Comparison of ENCODE assay signal across 28 mouse cellular contexts in genomic region chr3:89948021-89948420, GRCm38 (mm10). TPM values are rescaled to one million over a fixed set of nuclear protein-coding genes. Genes with fewer than 3 reads are reported as not detected.
A peak's percentile ranks its signal among the peaks of the same experiment; 100 is the strongest.
DNase-seq lines count a peak whose midpoint lies in the region; ATAC-seq and TF ChIP-seq lines count a peak whose summit lies in the region.
"Had no signal": no experiment of that assay in that cellular context is flagged by ENCODE, and none has a peak within 500 bp of the region (broad histone marks: within the 10 kb centered on the region; RNA-seq: fewer than 3 reads in every experiment).

No protein-coding gene starts in this region.

- no peak overlapping the region for H3K27ac ChIP-seq in intestine, postnatal 0 days (ENCODE audit: low read depth, low read length)
- no peak overlapping the region for H3K27ac ChIP-seq in intestine, embryonic 16.5 days (ENCODE audit: low read length)
- no peak overlapping the region for H3K27ac ChIP-seq in liver, embryonic 14.5 days
- H3K27ac ChIP-seq in liver, embryonic 12.5 days: no peak overlapping the region
- H3K27ac ChIP-seq: forebrain, embryonic 13.5 days; heart, embryonic 10.5 days; hindbrain, embryonic 12.5 days; limb, embryonic 13.5 days; liver, embryonic 13.5 days; lung, embryonic 15.5 days; midbrain, embryonic 13.5 days had no signal

- TF ChIP-seq CTCF in intestine, postnatal 0 days (IDR thresholded peaks at IDR 0.05; ENCODE audit: low read depth): peak; percentile 32
- TF ChIP-seq CTCF in liver, embryonic 14.5 days (IDR thresholded peaks at IDR 0.05; ENCODE audit: low read depth): 0 out of 2 replicates have a peak, but pooled peaks have one; percentile 10
- TF ChIP-seq CTCF in E14TG2a.4 (conservative IDR thresholded peaks at IDR 0.05; ENCODE audit: low read length): peak; percentile 24; the same call in 1 of the 2 replicates

- no peaks in the 10 kb centered on the region for H3K27me3 ChIP-seq in intestine, postnatal 0 days (replicated peaks; ENCODE audit: control insufficient read depth, insufficient read depth, low read length)
- H3K27me3 ChIP-seq in intestine, embryonic 16.5 days (replicated peaks; ENCODE audit: control insufficient read depth, insufficient read depth, low read length): no peaks in the 10 kb centered on the region
- no peaks in the 10 kb centered on the region for H3K27me3 ChIP-seq in liver, embryonic 14.5 days (ENCODE audit: control insufficient read depth, insufficient read depth, low read length)
- no peaks in the 10 kb centered on the region for H3K27me3 ChIP-seq in liver, embryonic 12.5 days (replicated peaks)
- no peaks in the 10 kb centered on the region for H3K27me3 ChIP-seq in E14TG2a.4 (ENCODE audit: insufficient read depth, low read length)
- H3K27me3 ChIP-seq: forebrain, embryonic 13.5 days; hindbrain, embryonic 12.5 days; limb, embryonic 13.5 days; liver, embryonic 13.5 days; lung, embryonic 15.5 days; megakaryocyte, embryonic 14.5 days; midbrain, embryonic 13.5 days; Patski had no signal

- no peak overlapping the region for H3K9ac ChIP-seq in intestine, postnatal 0 days (ENCODE audit: low read depth, low read length)
- H3K9ac ChIP-seq in intestine, embryonic 16.5 days (ENCODE audit: low read depth, low read length): no peak overlapping the region
- no peak overlapping the region for H3K9ac ChIP-seq in liver, embryonic 14.5 days (replicated peaks)
- no peak overlapping the region for H3K9ac ChIP-seq in liver, embryonic 12.5 days
- H3K9ac ChIP-seq: forebrain, embryonic 13.5 days; hindbrain, embryonic 12.5 days; limb, embryonic 13.5 days; liver, embryonic 13.5 days; lung, embryonic 15.5 days; midbrain, embryonic 13.5 days had no signal

- WGBS in intestine, postnatal 0 days: 94% methylated on average over 11 of the region's 11 CpGs
- WGBS in intestine, embryonic 16.5 days: 89% methylated on average over 11 of the region's 11 CpGs
- 78% methylated on average over 11 of the region's 11 CpGs for WGBS in liver, embryonic 14.5 days (ENCODE audit: insufficient replicate concordance)
- WGBS in liver, embryonic 12.5 days (ENCODE audit: insufficient replicate concordance): 85% methylated on average over 11 of the region's 11 CpGs

- H3K36me3 ChIP-seq in intestine, postnatal 0 days (ENCODE audit: control insufficient read depth, insufficient read depth): peaks cover 59% of the 10 kb centered on the region
- H3K36me3 ChIP-seq in intestine, embryonic 16.5 days (ENCODE audit: control insufficient read depth, insufficient read depth, low read length): peaks cover 2% of the 10 kb centered on the region; the same call in 1 of the 2 replicates
- H3K36me3 ChIP-seq in liver, embryonic 14.5 days (replicated peaks; ENCODE audit: control insufficient read depth, insufficient read depth, low read depth): no peaks in the 10 kb centered on the region
- peaks cover 82% of the 10 kb centered on the region for H3K36me3 ChIP-seq in liver, embryonic 12.5 days
- peaks cover 98% of the 10 kb centered on the region for H3K36me3 ChIP-seq in E14TG2a.4 (ENCODE audit: insufficient read depth, low read length)
- H3K36me3 ChIP-seq: G1E had no signal

- H3K4me3 ChIP-seq in intestine, postnatal 0 days (ENCODE audit: low read depth, low read length): no peak overlapping the region
- no peak overlapping the region for H3K4me3 ChIP-seq in intestine, embryonic 16.5 days (ENCODE audit: low read length)
- H3K4me3 ChIP-seq in liver, embryonic 14.5 days (ENCODE audit: insufficient read depth in 1 of 2, low read depth in 2 of 2, low read length in 2 of 2): no peak overlapping the region
- H3K4me3 ChIP-seq in liver, embryonic 12.5 days: no peak overlapping the region
- H3K4me3 ChIP-seq in E14TG2a.4 (replicated peaks; ENCODE audit: low read length): no peak overlapping the region
- H3K4me3 ChIP-seq: forebrain, embryonic 13.5 days; heart, embryonic 10.5 days; hindbrain, embryonic 12.5 days; limb, embryonic 13.5 days; liver, embryonic 13.5 days; lung, embryonic 15.5 days; megakaryocyte, embryonic 14.5 days; midbrain, embryonic 13.5 days had no signal

- H3K4me2 ChIP-seq in intestine, postnatal 0 days (replicated peaks; ENCODE audit: low read depth): no peak overlapping the region
- no peak overlapping the region for H3K4me2 ChIP-seq in intestine, embryonic 16.5 days (ENCODE audit: low read depth, low read length)
- no peak overlapping the region for H3K4me2 ChIP-seq in liver, embryonic 14.5 days (ENCODE audit: low read depth)
- no peak overlapping the region for H3K4me2 ChIP-seq in liver, embryonic 12.5 days
- H3K4me2 ChIP-seq: forebrain, embryonic 13.5 days; hindbrain, embryonic 12.5 days; limb, embryonic 13.5 days; liver, embryonic 13.5 days; lung, embryonic 15.5 days; midbrain, embryonic 13.5 days had no signal

- no peak for DNase-seq in liver, embryonic 14.5 days (ENCODE audit: low read depth in 3 of 3, low spot score in 3 of 3)
- DNase-seq in R1 (ENCODE audit: low read depth, low spot score): peak; percentile 64
- no peak for DNase-seq in c-Kit-positive CD71-positive TER-119-positive erythroid progenitor cells, embryonic 14.5 days (ENCODE audit: low spot score)
- no peak for DNase-seq in cerebellum, adult 8-10 months
- DNase-seq: adrenal gland, adult 2 months; gastrocnemius, postnatal 25 days; heart, adult 11 months; heart, postnatal 36 days; kidney, adult 8-10 months; kidney, postnatal 14 days; liver, embryonic 13.5 days; lung, postnatal 4 days; thymus, adult 18-20 months; thymus, postnatal 25 days had no signal

- no peaks in the 10 kb centered on the region for H3K9me3 ChIP-seq in intestine, postnatal 0 days (ENCODE audit: control insufficient read depth)
- H3K9me3 ChIP-seq in intestine, embryonic 16.5 days (ENCODE audit: control insufficient read depth, low read length): no peaks in the 10 kb centered on the region
- no peaks in the 10 kb centered on the region for H3K9me3 ChIP-seq in liver, embryonic 14.5 days (ENCODE audit: control insufficient read depth, low read length)
- no peaks in the 10 kb centered on the region for H3K9me3 ChIP-seq in liver, embryonic 12.5 days (replicated peaks)
- H3K9me3 ChIP-seq in E14TG2a.4 (ENCODE audit: low read length): peaks cover 9% of the 10 kb centered on the region
- H3K9me3 ChIP-seq: forebrain, embryonic 13.5 days; G1E; heart, embryonic 10.5 days; hindbrain, embryonic 12.5 days; limb, embryonic 13.5 days; liver, embryonic 13.5 days; lung, embryonic 15.5 days; megakaryocyte, embryonic 14.5 days; midbrain, embryonic 13.5 days had no signal

- H3K4me1 ChIP-seq in intestine, postnatal 0 days (replicated peaks; ENCODE audit: control insufficient read depth, insufficient read depth, low read length): no peaks in the 10 kb centered on the region
- no peaks in the 10 kb centered on the region for H3K4me1 ChIP-seq in intestine, embryonic 16.5 days (ENCODE audit: control insufficient read depth, insufficient read depth, low read length)
- H3K4me1 ChIP-seq in liver, embryonic 14.5 days (replicated peaks; ENCODE audit: control insufficient read depth in 2 of 2, insufficient read depth in 2 of 2, low read length in 1 of 2): no peaks in the 10 kb centered on the region
- H3K4me1 ChIP-seq in liver, embryonic 12.5 days: no peaks in the 10 kb centered on the region
- peaks cover 37% of the 10 kb centered on the region for H3K4me1 ChIP-seq in E14TG2a.4 (replicated peaks; ENCODE audit: low read depth, low read length)
- H3K4me1 ChIP-seq: forebrain, embryonic 13.5 days; heart, embryonic 10.5 days; hindbrain, embryonic 12.5 days; limb, embryonic 13.5 days; liver, embryonic 13.5 days; lung, embryonic 15.5 days; midbrain, embryonic 13.5 days had no signal

- no peak for TF ChIP-seq EP300 in liver, embryonic 14.5 days (IDR thresholded peaks at IDR 0.05; ENCODE audit: low read depth)

- ATAC-seq in intestine, postnatal 0 days: no peak
- no peak for ATAC-seq in intestine, embryonic 16.5 days
- ATAC-seq in liver, embryonic 14.5 days (ENCODE audit: insufficient read depth): no peak
- no peak for ATAC-seq in liver, embryonic 12.5 days
- ATAC-seq: activated CD4-positive, CD25-positive, alpha-beta regulatory T cell, adult 4 months; forebrain, embryonic 13.5 days; midbrain, embryonic 13.5 days; Patski had no signal

RNA-seq across cellular contexts. Expression of gene Atp8b2, which starts 15.3 kb away (rescaled TPM):
- 2.4 TPM in 2 replicates for polyA plus RNA-seq in intestine, postnatal 0 days (2015; fragmentation: Nextera tagmentation; extraction: Ambion mirVana)
- polyA plus RNA-seq in intestine, embryonic 16.5 days (2015; fragmentation: Nextera tagmentation; extraction: Ambion mirVana): 6.2 and 6.9 TPM in 2 replicates
- polyA plus RNA-seq in liver, embryonic 14.5 days (2012; rRNA removed): 2.9 and 3.4 TPM in 2 replicates
- 1.8 TPM in 2 replicates for polyA plus RNA-seq in liver, embryonic 14.5 days (2014; fragmentation: Nextera tagmentation; extraction: Ambion mirVana)
- polyA plus RNA-seq in liver, embryonic 12.5 days (2016; fragmentation: Nextera tagmentation; extraction: Ambion mirVana): 4.2 and 4.6 TPM in 2 replicates

RNA-seq across cellular contexts. Expression of gene Il6ra, which starts 35.0 kb away (rescaled TPM):
- 2.8 and 3.2 TPM in 2 replicates for polyA plus RNA-seq in intestine, postnatal 0 days (2015; fragmentation: Nextera tagmentation; extraction: Ambion mirVana)
- 3.0 and 3.4 TPM in 2 replicates for polyA plus RNA-seq in intestine, embryonic 16.5 days (2015; fragmentation: Nextera tagmentation; extraction: Ambion mirVana)
- polyA plus RNA-seq in liver, embryonic 14.5 days (2012; rRNA removed): 0.92 and 1.2 TPM in 2 replicates
- polyA plus RNA-seq in liver, embryonic 14.5 days (2014; fragmentation: Nextera tagmentation; extraction: Ambion mirVana): 1.3 and 1.9 TPM in 2 replicates
- 1.9 and 2.1 TPM in 2 replicates for polyA plus RNA-seq in liver, embryonic 12.5 days (2016; fragmentation: Nextera tagmentation; extraction: Ambion mirVana)
- polyA plus RNA-seq: G1E had no signal

RNA-seq across cellular contexts. Expression of gene Hax1, which starts 50.6 kb away (rescaled TPM):
- 64.0 and 65.1 TPM in 2 replicates for polyA plus RNA-seq in intestine, postnatal 0 days (2015; fragmentation: Nextera tagmentation; extraction: Ambion mirVana)
- 124 and 135 TPM in 2 replicates for polyA plus RNA-seq in intestine, embryonic 16.5 days (2015; fragmentation: Nextera tagmentation; extraction: Ambion mirVana)
- 44.4 and 59.9 TPM in 2 replicates for polyA plus RNA-seq in liver, embryonic 14.5 days (2012; rRNA removed)
- polyA plus RNA-seq in liver, embryonic 14.5 days (2014; fragmentation: Nextera tagmentation; extraction: Ambion mirVana): 107 and 108 TPM in 2 replicates
- polyA plus RNA-seq in liver, embryonic 12.5 days (2016; fragmentation: Nextera tagmentation; extraction: Ambion mirVana): 131 and 150 TPM in 2 replicates
